Comparison of ENCODE assay signal across 9 mouse cellular contexts in the genomic region with DNA sequence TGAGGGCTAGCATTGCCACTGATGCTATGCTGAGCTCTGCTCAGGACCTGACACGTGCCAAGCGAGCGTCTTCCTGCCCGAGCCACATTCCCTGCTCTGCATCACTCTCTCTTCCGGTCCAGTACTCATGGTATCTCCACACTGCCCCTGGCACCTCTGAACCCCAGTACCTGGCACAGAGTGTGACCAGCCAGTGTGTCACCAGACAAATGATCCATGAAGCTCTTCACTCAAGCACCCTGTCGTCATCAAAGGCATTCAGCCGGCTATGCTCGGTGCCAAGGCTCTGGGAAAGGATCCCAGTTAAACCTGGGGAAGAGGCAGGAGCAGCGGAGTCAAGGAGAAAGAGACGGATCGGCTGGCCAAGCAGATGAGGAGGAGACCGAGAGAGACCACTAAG. TPM values are rescaled to one million over a fixed set of nuclear protein-coding genes. Genes with fewer than 3 reads are reported as not detected.
DNase-seq lines count a peak whose midpoint lies in the region; ATAC-seq and TF ChIP-seq lines count a peak whose summit lies in the region.
"Had no signal": no experiment of that assay in that cellular context is flagged by ENCODE, and none has a peak within 500 bp of the region (broad histone marks: within the 10 kb centered on the region; RNA-seq: fewer than 3 reads in every experiment).

No protein-coding gene starts in this region.

- peak; percentile 90 for TF ChIP-seq EP300 in heart, adult 2 months (IDR thresholded peaks at IDR 0.05; ENCODE audit: insufficient read depth, low read depth, low read length)

- no peaks in the 10 kb centered on the region for H3K79me2 ChIP-seq in heart, adult 2 months (replicated peaks; ENCODE audit: control insufficient read depth, insufficient read depth, low read length)

- DNase-seq in heart, adult 2 months: peak; percentile 59 to 76
- peak; percentile 56 for DNase-seq in adrenal gland, postnatal 25 days
- DNase-seq in gonadal fat pad, adult 2 months (ENCODE audit: low read depth): peak; percentile 27
- DNase-seq in kidney, postnatal 0 days (ENCODE audit: low spot score): peak; percentile 44
- no peak for DNase-seq in natural killer cell, adult 2 months (ENCODE audit: low spot score in 2 of 2)
- DNase-seq in ovary, adult 18-20 months (ENCODE audit: low spot score): no peak

- H3K9me3 ChIP-seq in heart, embryonic 11.5 days (replicated peaks; ENCODE audit: control insufficient read depth, low read length): no peaks in the 10 kb centered on the region
- H3K9me3 ChIP-seq in kidney, postnatal 0 days (replicated peaks; ENCODE audit: low read length): no peaks in the 10 kb centered on the region
- H3K9me3 ChIP-seq in intestine, embryonic 16.5 days (ENCODE audit: control insufficient read depth, low read length): no peaks in the 10 kb centered on the region

- TF ChIP-seq POLR2A in heart, adult 2 months (IDR thresholded peaks at IDR 0.05; ENCODE audit: insufficient read depth, low read depth, low read length): no peak

- intact Hi-C loops in heart, adult 2 months (cut with DNase I): no loop called here

- no peak overlapping the region for H3K27ac ChIP-seq in heart, adult 2 months
- no peak overlapping the region for H3K27ac ChIP-seq in heart, embryonic 11.5 days (ENCODE audit: low read depth, low read length)
- no peak overlapping the region for H3K27ac ChIP-seq in kidney, postnatal 0 days
- H3K27ac ChIP-seq in intestine, embryonic 16.5 days (ENCODE audit: low read length): no peak overlapping the region
- H3K27ac ChIP-seq: macrophage had no signal

- H3K9ac ChIP-seq in heart, adult 2 months (ENCODE audit: low read depth, low read length): no peak overlapping the region
- no peak overlapping the region for H3K9ac ChIP-seq in heart, embryonic 11.5 days (ENCODE audit: low read depth, low read length)
- no peak overlapping the region for H3K9ac ChIP-seq in kidney, postnatal 0 days (ENCODE audit: low read depth, low read length)
- H3K9ac ChIP-seq in intestine, embryonic 16.5 days (ENCODE audit: low read depth, low read length): no peak overlapping the region

- 62% methylated on average over 12 of the region's 12 CpGs for WGBS in heart, adult 2 months
- 77% methylated on average over 12 of the region's 12 CpGs for WGBS in heart, embryonic 11.5 days (ENCODE audit: insufficient replicate concordance)
- WGBS in kidney, postnatal 0 days: 46% methylated on average over 12 of the region's 12 CpGs
- WGBS in intestine, embryonic 16.5 days: 82% methylated on average over 12 of the region's 12 CpGs

- H3K4me1 ChIP-seq in heart, adult 2 months (ENCODE audit: control insufficient read depth, insufficient read depth, low read length): no peaks in the 10 kb centered on the region
- peaks cover 4% of the 10 kb centered on the region for H3K4me1 ChIP-seq in heart, embryonic 11.5 days (ENCODE audit: control insufficient read depth, insufficient read depth, low read length)
- H3K4me1 ChIP-seq in kidney, postnatal 0 days (replicated peaks; ENCODE audit: insufficient read depth, low read length): no peaks in the 10 kb centered on the region
- peaks cover 21% of the 10 kb centered on the region for H3K4me1 ChIP-seq in intestine, embryonic 16.5 days (ENCODE audit: control insufficient read depth, insufficient read depth, low read length)

- H3K36me3 ChIP-seq in heart, adult 2 months (ENCODE audit: control insufficient read depth, insufficient read depth, low read length): no peaks in the 10 kb centered on the region
- H3K36me3 ChIP-seq in heart, embryonic 11.5 days (ENCODE audit: control insufficient read depth, insufficient read depth, low read length): no peaks in the 10 kb centered on the region
- H3K36me3 ChIP-seq in kidney, postnatal 0 days (ENCODE audit: insufficient read depth, low read length): no peaks in the 10 kb centered on the region
- no peaks in the 10 kb centered on the region for H3K36me3 ChIP-seq in intestine, embryonic 16.5 days (ENCODE audit: control insufficient read depth, insufficient read depth, low read length)

- TF ChIP-seq CTCF in heart, adult 2 months (IDR thresholded peaks at IDR 0.05): no peak
- TF ChIP-seq CTCF in kidney, postnatal 0 days (IDR thresholded peaks at IDR 0.05; ENCODE audit: low read depth): no peak

- ATAC-seq in heart, embryonic 11.5 days (replicated peaks; ENCODE audit: insufficient number of reproducible peaks, low FRiP score, low TSS enrichment): no peak
- ATAC-seq in kidney, postnatal 0 days (replicated peaks; ENCODE audit: low FRiP score, low read depth): peak; percentile 56
- ATAC-seq in intestine, embryonic 16.5 days: no peak

- no peaks in the 10 kb centered on the region for H3K27me3 ChIP-seq in heart, adult 2 months (ENCODE audit: control insufficient read depth, insufficient read depth, low read length)
- H3K27me3 ChIP-seq in heart, embryonic 11.5 days (ENCODE audit: control insufficient read depth, insufficient read depth, low read length): no peaks in the 10 kb centered on the region
- H3K27me3 ChIP-seq in kidney, postnatal 0 days (ENCODE audit: insufficient read depth, low read length): no peaks in the 10 kb centered on the region
- no peaks in the 10 kb centered on the region for H3K27me3 ChIP-seq in intestine, embryonic 16.5 days (replicated peaks; ENCODE audit: control insufficient read depth, insufficient read depth, low read length)

- no peak overlapping the region for H3K4me2 ChIP-seq in heart, embryonic 11.5 days
- no peak overlapping the region for H3K4me2 ChIP-seq in kidney, postnatal 0 days (ENCODE audit: low read length)
- H3K4me2 ChIP-seq in intestine, embryonic 16.5 days (ENCODE audit: low read depth, low read length): no peak overlapping the region

- H3K4me3 ChIP-seq in heart, adult 2 months: no peak overlapping the region
- no peak overlapping the region for H3K4me3 ChIP-seq in heart, embryonic 11.5 days (ENCODE audit: low read depth, low read length)
- no peak overlapping the region for H3K4me3 ChIP-seq in kidney, postnatal 0 days (replicated peaks; ENCODE audit: low read depth, low read length)
- H3K4me3 ChIP-seq in intestine, embryonic 16.5 days (ENCODE audit: low read length): no peak overlapping the region

RNA-seq across cellular contexts. Expression of a gene that starts 16.1 kb away (rescaled TPM):
- total RNA-seq in heart, adult 2 months (2021): 1 to 10 TPM; 5.6 to 7.0 TPM
- 16.7 and 26.2 TPM in 2 replicates for polyA plus RNA-seq in heart, adult 2 months (2012; rRNA removed)
- 1.5 and 1.9 TPM in 2 replicates for polyA plus RNA-seq in heart, embryonic 11.5 days (2014; fragmentation: Nextera tagmentation; extraction: Ambion mirVana)
- 5.6 and 7.2 TPM in 2 replicates for total RNA-seq in adrenal gland, postnatal 25 days (2021)
- polyA plus RNA-seq in gonadal fat pad, adult 2 months (2012; rRNA removed): 4.1 and 8.0 TPM in 2 replicates
- 1.4 and 1.6 TPM in 2 replicates for polyA plus RNA-seq in kidney, postnatal 0 days (2015; fragmentation: Nextera tagmentation; extraction: Ambion mirVana)
- polyA plus RNA-seq in intestine, embryonic 16.5 days (2015; fragmentation: Nextera tagmentation; extraction: Ambion mirVana): 0.15 TPM in 1 of 2 replicates, not detected in the other

Comparison
In these comparisons a context has a peak if more than half of its experiments do, and no peak if none do; other contexts are left out.
1. DNase-seq: peak in heart, adult 2 months (2 of 2), adrenal gland, postnatal 25 days (single experiment), gonadal fat pad, adult 2 months (single experiment) and kidney, postnatal 0 days (single experiment); none in natural killer cell, adult 2 months (0 of 2) and ovary, adult 18-20 months (single experiment).